Mouse (Mus musculus): ENCODE results near the gene Gm853. TPM values are rescaled to one million over a fixed set of nuclear protein-coding genes. Genes with fewer than 3 reads are reported as not detected.

The Gm853 gene
- polyA plus RNA-seq, 2 experiments = not detected

- H3K9ac ChIP-seq (replicated peaks) = no peak overlapping the region
- H3K27ac ChIP-seq = no peak overlapping the region
- no peak overlapping the region for H3K4me3 ChIP-seq (ENCODE audit: insufficient read depth in 1 of 2, low read depth in 2 of 2, low read length in 2 of 2)
- TF ChIP-seq CTCF (IDR thresholded peaks at IDR 0.05; ENCODE audit: low read depth) (no peak), EP300 (IDR thresholded peaks at IDR 0.05; ENCODE audit: low read depth) (no peak)
- no peaks in the 10 kb centered on the region for H3K27me3 ChIP-seq (ENCODE audit: control insufficient read depth, insufficient read depth, low read length)
- H3K9me3 ChIP-seq (ENCODE audit: control insufficient read depth, low read length) = no peaks in the 10 kb centered on the region
- H3K4me2 ChIP-seq (ENCODE audit: low read depth) = no peak overlapping the region
- H3K4me1 ChIP-seq (replicated peaks; ENCODE audit: control insufficient read depth in 2 of 2, insufficient read depth in 2 of 2, low read length in 1 of 2) = no peaks in the 10 kb centered on the region
- DNase-seq (ENCODE audit: low read depth in 3 of 3, low spot score in 3 of 3) (no peak), ATAC-seq (ENCODE audit: insufficient read depth) (no peak)
- no peaks in the 10 kb centered on the region for H3K36me3 ChIP-seq (replicated peaks; ENCODE audit: control insufficient read depth, insufficient read depth, low read depth)
Observed at GRCm38 (mm10) chr4:130224071-130224470, 1.9 kb upstream of the Gm853 start.

- Histone ChIP-seq H3K9me3 (ENCODE audit: control insufficient read depth, low read length) (no peaks in the 10 kb centered on the region), H3K27ac (no peak overlapping the region), H3K36me3 (replicated peaks; ENCODE audit: control insufficient read depth, insufficient read depth, low read depth) (no peaks in the 10 kb centered on the region), H3K4me2 (ENCODE audit: low read depth) (no peak overlapping the region), H3K4me3 (ENCODE audit: insufficient read depth in 1 of 2, low read depth in 2 of 2, low read length in 2 of 2) (no peak overlapping the region), H3K27me3 (ENCODE audit: control insufficient read depth, insufficient read depth, low read length) (no peaks in the 10 kb centered on the region), H3K9ac (replicated peaks) (no peak overlapping the region), H3K4me1 (replicated peaks; ENCODE audit: control insufficient read depth in 2 of 2, insufficient read depth in 2 of 2, low read length in 1 of 2) (no peaks in the 10 kb centered on the region; a peak in 2 of 4 replicates)
- DNase-seq (ENCODE audit: low read depth in 3 of 3, low spot score in 3 of 3) (no peak), ATAC-seq (ENCODE audit: insufficient read depth) (no peak)
- 53% methylated on average over 9 of the region's 9 CpGs for WGBS (ENCODE audit: insufficient replicate concordance)
- no peak for TF ChIP-seq CTCF (IDR thresholded peaks at IDR 0.05; ENCODE audit: low read depth)
- no peak for TF ChIP-seq EP300 (IDR thresholded peaks at IDR 0.05; ENCODE audit: low read depth)
Observed at GRCm38 (mm10) chr4:130220176-130220575, 2.0 kb downstream of the Gm853 start.

GRCm38 (mm10) chr4:130215392-130215791, 6.8 kb downstream of the Gm853 start:
- Histone ChIP-seq H3K27me3 (ENCODE audit: control insufficient read depth, insufficient read depth, low read length) (no peaks in the 10 kb centered on the region), H3K9ac (replicated peaks) (no peak overlapping the region), H3K4me2 (ENCODE audit: low read depth) (no peak overlapping the region), H3K36me3 (replicated peaks; ENCODE audit: control insufficient read depth, insufficient read depth, low read depth) (no peaks in the 10 kb centered on the region), H3K27ac (no peak overlapping the region), H3K9me3 (ENCODE audit: control insufficient read depth, low read length) (no peaks in the 10 kb centered on the region), H3K4me1 (replicated peaks; ENCODE audit: control insufficient read depth in 2 of 2, insufficient read depth in 2 of 2, low read length in 1 of 2) (peaks cover 30 to 35% of the 10 kb centered on the region in 2 experiments), H3K4me3 (ENCODE audit: insufficient read depth in 1 of 2, low read depth in 2 of 2, low read length in 2 of 2) (no peak overlapping the region)
- ATAC-seq (ENCODE audit: insufficient read depth) = no peak
- DNase-seq (ENCODE audit: low read depth in 3 of 3, low spot score in 3 of 3) = no peak
- no peak for TF ChIP-seq EP300 (IDR thresholded peaks at IDR 0.05; ENCODE audit: low read depth)
- TF ChIP-seq CTCF (IDR thresholded peaks at IDR 0.05; ENCODE audit: low read depth) = no peak
- WGBS (ENCODE audit: insufficient replicate concordance) = 72% methylated on average over 8 of the region's 8 CpGs

GRCm38 (mm10) chr4:130213857-130214256, 8.3 kb downstream of the Gm853 start:
- no peak; the same call in 1 of the 2 replicates for TF ChIP-seq EP300 (IDR thresholded peaks at IDR 0.05; ENCODE audit: low read depth)
- peak; percentile 33 for TF ChIP-seq CTCF (IDR thresholded peaks at IDR 0.05; ENCODE audit: low read depth)
- peak overlapping the region; percentile 49 for H3K4me2 ChIP-seq (ENCODE audit: low read depth)
- peaks cover 30 to 35% of the 10 kb centered on the region in 2 experiments for H3K4me1 ChIP-seq (replicated peaks; ENCODE audit: control insufficient read depth in 2 of 2, insufficient read depth in 2 of 2, low read length in 1 of 2)
- WGBS (ENCODE audit: insufficient replicate concordance) = 48% methylated on average over 10 of the region's 10 CpGs
- no peaks in the 10 kb centered on the region for H3K9me3 ChIP-seq (ENCODE audit: control insufficient read depth, low read length)
- no peaks in the 10 kb centered on the region for H3K36me3 ChIP-seq (replicated peaks; ENCODE audit: control insufficient read depth, insufficient read depth, low read depth)
- no peaks in the 10 kb centered on the region for H3K27me3 ChIP-seq (ENCODE audit: control insufficient read depth, insufficient read depth, low read length)
- peak overlapping the region; percentile 45 for H3K9ac ChIP-seq (replicated peaks)
- DNase-seq (ENCODE audit: low read depth in 3 of 3, low spot score in 3 of 3) (peak; percentile 32 to 47 (median 34)), ATAC-seq (ENCODE audit: insufficient read depth) (peak; percentile 80)
- H3K27ac ChIP-seq = peak overlapping the region; percentile 83
- H3K4me3 ChIP-seq (ENCODE audit: insufficient read depth in 1 of 2, low read depth in 2 of 2, low read length in 2 of 2) = no peak overlapping the region

GRCm38 (mm10) chr4:130213197-130213596, 9.0 kb downstream of the Gm853 start:
- H3K9ac ChIP-seq (replicated peaks) = no peak overlapping the region
- no peak for TF ChIP-seq CTCF (IDR thresholded peaks at IDR 0.05; ENCODE audit: low read depth)
- TF ChIP-seq EP300 (IDR thresholded peaks at IDR 0.05; ENCODE audit: low read depth) = peak; percentile 63
- no peaks in the 10 kb centered on the region for H3K36me3 ChIP-seq (replicated peaks; ENCODE audit: control insufficient read depth, insufficient read depth, low read depth)
- H3K4me1 ChIP-seq (replicated peaks; ENCODE audit: control insufficient read depth in 2 of 2, insufficient read depth in 2 of 2, low read length in 1 of 2) = peaks cover 30 to 35% of the 10 kb centered on the region in 2 experiments
- peak overlapping the region; percentile 49 for H3K4me2 ChIP-seq (ENCODE audit: low read depth)
- H3K27ac ChIP-seq = peak overlapping the region; percentile 83
- H3K9me3 ChIP-seq (ENCODE audit: control insufficient read depth, low read length) = no peaks in the 10 kb centered on the region
- 46% methylated on average over 4 of the region's 4 CpGs for WGBS (ENCODE audit: insufficient replicate concordance)
- DNase-seq (ENCODE audit: low read depth in 3 of 3, low spot score in 3 of 3) (peak in 2 of 3 experiments; percentile 28 to 44), ATAC-seq (ENCODE audit: insufficient read depth) (peak; percentile 41; the same call in 1 of the 2 replicates)
- no peak overlapping the region for H3K4me3 ChIP-seq (ENCODE audit: insufficient read depth in 1 of 2, low read depth in 2 of 2, low read length in 2 of 2)
- no peaks in the 10 kb centered on the region for H3K27me3 ChIP-seq (ENCODE audit: control insufficient read depth, insufficient read depth, low read length)

Measured in liver, embryonic 14.5 days (tissue).